Mouse (Mus musculus) kidney, adult 9 months (tissue): ENCODE measurements around the gene Dnaic1.
"Not testable (repeated sequence)": the region's sequence is repeated elsewhere in the genome, so short reads cannot be mapped to it uniquely, and the experiment has no call there.

ENCODE experiments used
- DNase-seq: peaks from one replicate; pipeline ENCODE4 v3.0.0; 2022

Dnaic1 gene

DNA sequence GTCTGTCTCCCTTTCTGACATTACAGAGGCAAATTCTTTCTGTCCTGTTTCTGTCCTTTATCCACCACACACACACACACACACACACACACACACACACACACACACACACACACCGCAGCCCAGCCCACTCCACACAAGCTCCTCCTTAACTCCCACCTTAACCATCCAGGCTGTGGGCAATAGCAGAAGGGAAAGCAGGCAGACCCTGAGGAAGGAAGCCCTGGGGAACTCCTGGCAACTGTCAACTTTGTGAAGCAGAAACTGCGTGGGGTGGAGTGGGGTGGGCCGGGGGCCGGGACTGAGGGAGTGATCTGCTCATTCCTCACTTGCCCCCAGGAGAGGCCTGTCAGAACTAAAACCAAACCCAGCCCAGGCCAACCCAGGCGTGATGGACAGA, 101.9 kb downstream of the Dnaic1 start:
- DNase-seq, result no peak

DNA sequence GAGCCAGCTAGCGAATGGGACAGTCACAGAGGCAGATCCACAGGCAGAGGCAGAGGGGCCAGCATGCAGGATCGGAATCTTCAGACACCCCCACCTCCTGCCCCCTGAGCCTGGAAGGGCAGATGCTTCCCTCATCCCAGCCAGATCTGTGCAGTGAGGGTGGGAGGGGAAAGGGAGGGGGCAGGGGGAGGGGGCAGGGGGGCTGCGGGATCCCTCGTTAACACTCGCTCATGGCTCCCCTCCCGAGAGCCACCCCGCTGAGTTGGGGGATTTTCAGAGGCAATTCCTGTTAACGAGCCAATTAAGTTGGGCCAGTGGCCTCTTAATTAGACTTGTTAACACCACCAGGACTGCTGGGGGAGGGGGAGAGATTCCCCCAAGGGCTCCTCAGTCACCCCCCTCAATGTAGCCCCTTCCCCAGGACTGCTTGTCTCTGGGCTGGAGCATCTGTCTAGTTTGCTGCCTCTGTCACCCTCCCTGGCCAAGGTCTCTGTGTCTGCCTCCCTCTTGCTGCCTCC, 102.4 kb downstream of the Dnaic1 start:
- DNase-seq, result no peak

DNA sequence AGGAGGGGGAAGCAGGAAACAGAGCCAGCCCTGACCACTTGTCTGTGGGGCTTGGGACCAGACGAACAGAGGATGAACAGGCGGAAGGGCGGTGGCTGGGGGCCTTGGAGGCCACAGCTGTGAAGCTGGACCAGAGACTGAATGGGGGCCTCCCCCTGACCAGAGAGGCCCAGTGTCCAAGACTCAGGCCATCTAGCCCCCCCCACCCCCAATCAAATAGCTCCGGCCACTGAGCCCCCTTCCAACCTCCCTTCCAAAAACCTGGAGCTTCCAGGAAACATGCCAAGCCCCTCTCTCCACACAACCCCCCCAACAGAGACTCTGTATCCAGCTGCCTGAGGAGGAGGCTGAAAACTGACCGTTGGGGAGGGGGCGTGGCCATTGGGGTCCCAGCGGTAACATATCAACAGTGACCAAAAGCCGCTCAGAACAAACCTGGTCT, 103.0 kb downstream of the Dnaic1 start:
- DNase-seq, result no peak

- DNase-seq, result no peak
These were observed 103.6 kb downstream of the Dnaic1 start for GRCm38 (mm10) chr4:41673186-41673585.

DNA sequence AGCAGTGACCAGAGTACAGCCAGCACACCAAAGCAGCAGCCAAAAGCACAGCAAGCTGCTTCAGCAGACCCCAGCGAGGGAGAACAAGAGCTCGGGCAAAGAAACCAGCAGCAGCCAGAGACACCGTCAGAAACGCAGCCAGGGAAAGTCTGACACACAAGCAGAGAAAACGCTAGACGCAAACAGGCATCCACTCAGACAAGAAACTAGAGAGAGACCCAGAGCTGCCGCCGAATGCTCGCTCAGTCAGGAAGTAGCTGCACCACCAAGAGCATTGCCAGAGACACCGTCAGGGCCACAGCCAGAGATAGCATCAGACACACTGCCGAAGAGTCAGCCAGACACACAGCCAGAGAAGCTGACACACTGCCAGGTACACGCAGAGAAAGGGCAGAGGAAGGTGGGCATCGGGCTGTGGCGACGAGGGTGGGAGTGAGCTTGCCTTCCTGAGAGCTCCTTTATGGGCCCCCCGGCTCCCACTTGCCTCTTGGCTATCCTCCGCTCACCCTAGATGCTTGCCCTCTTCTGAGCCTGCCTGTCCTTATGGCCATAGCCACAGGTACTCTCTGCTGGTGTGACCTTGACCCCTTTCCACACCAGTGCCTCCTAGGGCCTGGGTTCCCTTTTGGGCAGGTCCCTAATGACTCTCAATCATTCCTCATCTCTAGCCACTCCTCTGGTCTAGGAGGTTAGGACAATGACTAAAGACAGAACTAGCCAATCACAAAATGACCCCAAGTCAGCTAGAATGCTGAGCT, 106.9 kb downstream of the Dnaic1 start:
- DNase-seq, result no peak

DNA sequence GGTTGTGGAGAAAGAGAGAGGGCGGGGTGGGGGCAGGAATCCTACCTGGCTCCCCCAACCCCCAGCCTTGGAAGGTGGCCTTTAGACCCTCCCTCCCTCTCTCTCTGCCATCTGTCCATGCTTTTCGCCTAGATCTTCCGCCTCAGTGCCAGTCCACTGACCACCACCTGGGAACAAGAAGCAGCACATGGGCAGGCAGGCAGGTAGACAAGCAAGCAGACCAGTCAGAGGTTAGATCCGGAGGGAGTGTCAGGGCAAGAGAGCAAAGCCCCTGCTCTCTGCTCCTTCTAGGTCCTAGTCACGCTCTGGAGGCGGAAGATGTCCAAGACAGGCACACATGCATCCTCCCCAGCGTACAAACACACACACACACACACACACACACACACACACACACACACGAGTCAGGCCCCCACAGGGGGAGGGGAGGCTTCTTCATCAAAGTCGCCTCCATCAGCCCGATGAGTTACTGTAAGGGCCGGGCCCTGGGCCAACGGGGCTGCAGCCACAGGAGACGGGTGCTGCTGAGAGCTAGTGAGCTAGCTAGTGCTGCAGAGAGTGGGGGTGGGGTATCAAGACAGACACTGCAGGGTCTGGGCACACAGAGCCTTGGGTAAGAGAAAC, 107.5 kb downstream of the Dnaic1 start:
- no peak for DNase-seq

GRCm38 (mm10) chr4:41678863-41679262, 109.3 kb downstream of the Dnaic1 start:
- peak; percentile 29 for DNase-seq

DNA sequence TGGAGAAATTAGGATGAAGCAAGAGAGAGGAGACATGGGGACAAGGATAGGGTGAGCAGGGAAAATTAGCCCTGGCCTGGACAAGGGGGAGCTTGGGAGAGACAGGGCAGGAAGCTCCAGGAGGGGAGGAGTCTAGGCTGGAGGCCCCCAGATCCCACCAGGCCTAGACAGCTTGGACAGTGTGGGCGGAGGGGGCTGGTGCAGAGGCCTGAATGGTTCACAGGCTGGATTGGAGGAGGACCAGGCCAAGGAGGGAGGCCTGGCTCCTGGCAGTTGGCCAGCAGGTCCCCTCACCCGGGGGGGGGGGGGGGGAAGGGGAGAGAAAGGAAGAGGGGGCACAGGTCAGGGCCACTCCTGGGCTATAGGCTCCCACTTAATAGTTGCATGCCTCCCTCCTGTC, 109.7 kb downstream of the Dnaic1 start:
- no peak for DNase-seq

DNA sequence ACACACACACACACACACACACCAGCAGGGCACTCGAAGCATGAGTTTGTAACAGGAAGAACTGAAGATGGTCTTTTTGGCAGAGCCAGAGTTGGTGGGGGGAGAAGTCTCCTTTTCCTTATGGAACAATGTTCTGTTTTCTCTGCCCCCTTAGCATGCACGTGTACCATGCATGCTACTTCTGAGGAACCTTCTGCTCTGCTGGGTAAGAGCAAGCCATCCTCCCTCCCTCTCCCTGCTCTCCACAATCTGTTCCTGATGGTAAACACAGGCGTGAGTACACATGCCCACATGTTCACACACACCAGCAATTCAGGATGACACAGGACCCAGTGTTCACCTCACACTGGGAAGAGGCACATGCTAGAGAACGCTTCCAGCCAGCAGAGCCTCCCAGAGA, 111.6 kb downstream of the Dnaic1 start:
- no peak for DNase-seq

- no peak for DNase-seq
These were observed 112.4 kb downstream of the Dnaic1 start for GRCm38 (mm10) chr4:41681947-41682346.

DNA sequence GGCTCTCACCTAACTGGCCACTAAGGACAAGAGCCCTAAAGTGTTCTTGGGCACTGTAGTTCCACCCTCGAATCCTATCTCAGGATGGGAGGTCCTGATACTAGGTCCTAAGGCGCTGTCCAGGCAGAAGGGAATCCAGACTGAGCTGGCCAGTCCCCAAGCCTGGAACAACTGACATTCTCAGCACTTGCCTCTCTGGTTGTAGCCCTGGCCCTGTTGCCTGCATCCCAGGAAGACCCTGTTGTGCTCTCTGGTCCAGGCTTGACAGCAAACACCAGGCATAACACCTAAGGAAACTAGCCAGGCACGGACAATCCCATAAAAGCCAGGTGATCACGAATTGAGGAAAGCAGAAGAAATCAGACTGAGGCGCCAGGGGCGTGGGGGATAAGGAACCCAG, 113.2 kb downstream of the Dnaic1 start:
- DNase-seq, result no peak

DNA sequence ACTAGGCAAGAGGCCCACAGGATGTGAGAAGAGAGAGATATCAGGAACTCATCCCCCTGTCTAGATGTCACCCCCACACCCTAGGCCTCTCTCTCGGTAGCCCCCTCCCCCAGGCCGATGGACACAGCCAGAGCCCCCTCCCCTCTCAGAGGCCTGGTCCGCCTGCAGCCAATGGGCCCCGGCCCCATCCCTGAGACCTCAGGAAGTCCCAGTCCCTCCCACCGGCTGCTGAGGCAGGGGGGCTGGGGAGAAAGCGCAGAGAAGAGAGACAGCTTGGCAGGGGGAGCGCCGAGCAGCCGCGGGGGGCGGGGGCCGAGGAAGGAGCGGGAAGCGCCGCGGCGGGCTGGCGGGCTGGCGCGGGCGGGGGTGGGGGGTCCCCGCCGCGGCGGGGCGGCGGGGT, 113.7 kb downstream of the Dnaic1 start:
- DNase-seq, result not testable (repeated sequence)

DNA sequence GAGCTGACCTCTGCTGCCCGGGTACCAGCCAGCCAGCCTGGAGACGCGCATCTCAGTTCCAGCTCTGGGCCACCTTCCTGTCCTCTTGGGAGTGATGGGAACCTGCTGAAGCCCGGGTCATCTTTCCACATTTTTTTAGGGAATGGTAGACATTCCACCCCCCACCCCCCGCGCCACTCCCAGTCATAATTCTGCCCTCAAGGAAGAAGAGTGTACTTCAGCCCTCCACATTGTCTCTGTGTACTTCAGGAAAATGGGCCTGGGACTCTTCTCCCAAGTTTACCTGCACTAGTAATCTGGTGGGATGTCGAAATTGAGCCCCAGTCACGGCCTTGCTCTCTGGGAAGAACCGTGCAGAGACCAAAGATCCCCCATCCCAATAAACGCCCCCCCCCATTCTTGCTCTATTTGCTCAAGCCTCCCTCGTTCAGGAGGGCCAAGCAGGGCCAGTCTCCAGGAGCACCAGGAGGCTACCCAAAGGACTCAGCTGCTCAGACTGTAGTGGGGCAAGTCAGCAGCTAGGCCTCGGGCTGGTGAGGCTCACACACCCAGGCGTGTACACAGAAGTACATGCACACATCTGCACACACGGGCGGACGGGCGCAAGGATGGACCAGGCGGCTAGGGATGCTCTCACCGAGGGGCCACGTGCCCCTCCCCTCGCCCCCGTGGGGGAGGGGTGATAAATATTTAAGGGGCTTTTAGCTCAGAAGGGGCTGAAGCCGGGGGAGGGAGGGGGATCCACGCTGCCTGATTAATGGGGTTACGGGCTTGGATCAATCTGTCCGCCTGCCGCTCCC, 114.8 kb downstream of the Dnaic1 start:
- not testable (repeated sequence) for DNase-seq

DNA sequence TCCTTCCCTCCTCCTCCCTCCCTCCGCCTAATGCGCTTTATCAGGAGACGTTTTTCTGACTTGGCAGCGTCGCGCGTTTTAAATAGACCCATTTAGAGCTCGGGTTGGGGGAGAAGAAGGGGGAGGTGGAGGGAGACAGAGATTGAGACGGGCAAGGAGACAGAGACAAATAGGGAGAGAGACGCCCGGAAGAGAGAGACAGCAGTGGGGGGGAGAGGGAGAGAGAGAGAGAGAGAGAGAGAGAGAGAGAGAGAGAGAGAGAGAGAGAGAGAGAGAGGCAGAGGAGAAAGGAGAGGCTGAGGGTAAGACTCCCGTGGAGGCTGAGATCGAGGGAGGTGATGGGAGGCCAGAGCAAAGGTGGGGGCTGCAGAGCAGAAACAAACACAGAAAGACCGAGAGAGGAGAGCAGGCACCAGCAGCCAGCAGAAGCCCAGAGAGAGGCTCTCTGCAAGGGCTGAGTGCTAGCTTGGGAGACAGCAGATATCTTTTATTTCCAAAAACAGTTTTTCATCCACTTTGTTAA, 115.4 kb downstream of the Dnaic1 start:
- not testable (repeated sequence) for DNase-seq

DNA sequence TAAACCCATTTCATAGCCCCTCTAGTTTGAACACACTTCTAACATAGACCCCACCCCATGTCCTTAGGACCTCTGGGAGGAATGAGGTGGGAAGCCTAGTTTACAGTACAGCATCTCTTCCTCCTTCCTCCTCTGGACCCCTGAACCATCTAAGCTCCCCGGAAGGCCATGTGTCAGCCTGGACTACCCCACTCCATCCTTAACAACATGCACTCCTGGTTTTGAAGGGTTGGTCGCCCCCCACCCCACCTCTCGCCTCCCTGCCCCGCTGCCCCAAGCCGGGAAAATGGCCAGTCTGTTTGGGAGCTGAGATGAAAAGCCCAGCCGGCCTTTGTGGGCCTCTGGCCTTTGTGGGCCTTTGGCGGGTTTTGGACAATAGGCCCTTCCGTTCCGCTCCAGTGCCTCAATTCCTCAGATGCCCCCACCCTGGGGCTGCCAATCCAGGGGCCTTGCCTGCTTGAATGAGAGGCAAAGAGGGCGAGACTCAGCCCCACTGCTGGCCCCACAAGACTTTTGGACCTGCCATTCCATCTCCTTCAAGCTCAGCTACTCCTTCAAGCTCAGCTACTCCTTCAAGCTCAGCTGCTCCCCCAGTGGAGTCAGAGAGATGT, 116.4 kb downstream of the Dnaic1 start:
- not testable (repeated sequence) for DNase-seq
